Mouse (Mus musculus) megakaryocyte, embryonic 14.5 days (primary cell): ENCODE measurements around the gene Gpa33. TPM values are rescaled to one million over a fixed set of nuclear protein-coding genes. Genes with fewer than 3 reads are reported as not detected.
A peak's percentile ranks its signal among the peaks of the same experiment; 100 is the strongest.

Source experiments
- H3K27me3 ChIP-seq: replicated peaks from 2 replicates; pipeline ENCODE3; 2012; ENCODE audit warnings: inconsistent platforms
- H3K36me3 ChIP-seq: replicated peaks from 2 replicates; pipeline ENCODE3; 2012; ENCODE audit warnings: low read length, inconsistent platforms, mixed read lengths
- H3K4me1 ChIP-seq: 2 replicates; pipeline ENCODE4 v1.6.1; 2012; ENCODE audit warnings: inconsistent platforms
- H3K4me3 ChIP-seq: replicated peaks from 2 replicates; pipeline ENCODE3; 2012; ENCODE audit warnings: moderate library complexity, mild to moderate bottlenecking, inconsistent platforms
- H3K9me3 ChIP-seq: 2 replicates; pipeline ENCODE4 v1.6.1; 2012; ENCODE audit warnings: inconsistent platforms
- FLI1 ChIP-seq: IDR thresholded peaks from 2 replicates; pipeline ENCODE4 v1.6.1; 2012; ENCODE audit warnings: low read length, inconsistent platforms, mixed read lengths
- GATA1 ChIP-seq: IDR thresholded peaks from 3 replicates; pipeline ENCODE4 v1.6.1; 2012; ENCODE audit warnings: mixed read lengths, low read length, inconsistent platforms, borderline replicate concordance
- polyA plus RNA-seq: library from polyadenylated mRNA; stranded (reverse); fragments of >175 nt; gene quantifications from 2 replicates; pipeline ENCODE4 v1.2.3, GENCODE M21; 2012; ENCODE audit warnings: low replicate concordance; ENCODE audit not compliant: insufficient read depth

Gene Gpa33
- polyA plus RNA-seq, 1 experiment, result not detected

DNA sequence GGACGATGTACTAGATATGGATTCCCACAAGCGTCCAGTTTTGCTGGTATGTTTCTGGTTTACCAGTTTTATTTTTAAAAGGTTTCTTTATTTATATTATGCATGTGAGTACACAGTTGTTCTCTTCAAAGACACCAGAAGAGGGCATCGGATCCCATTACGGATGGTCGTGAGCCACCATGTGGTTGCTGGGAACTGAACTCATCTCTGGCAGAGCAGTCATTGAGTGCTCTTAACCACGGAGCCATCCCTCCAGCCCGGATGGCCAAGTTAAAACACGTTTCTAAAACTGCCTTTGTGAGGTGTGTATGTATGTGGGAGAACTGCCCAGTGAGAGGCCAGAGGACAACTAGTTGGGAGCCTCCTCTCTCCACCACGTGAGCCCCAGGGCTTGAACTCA is 28.6 kb downstream of the Gpa33 start:
- peaks cover 16% of the 10 kb centered on the region for H3K4me1 ChIP-seq
- H3K9me3 ChIP-seq, result peaks cover 8% of the 10 kb centered on the region; the same call in 1 of the 2 replicates
- H3K4me3 ChIP-seq, result no peak overlapping the region
- no peaks in the 10 kb centered on the region for H3K36me3 ChIP-seq
- no peak for TF ChIP-seq GATA1
- no peak for TF ChIP-seq FLI1
- H3K27me3 ChIP-seq, result peaks cover 47% of the 10 kb centered on the region

DNA sequence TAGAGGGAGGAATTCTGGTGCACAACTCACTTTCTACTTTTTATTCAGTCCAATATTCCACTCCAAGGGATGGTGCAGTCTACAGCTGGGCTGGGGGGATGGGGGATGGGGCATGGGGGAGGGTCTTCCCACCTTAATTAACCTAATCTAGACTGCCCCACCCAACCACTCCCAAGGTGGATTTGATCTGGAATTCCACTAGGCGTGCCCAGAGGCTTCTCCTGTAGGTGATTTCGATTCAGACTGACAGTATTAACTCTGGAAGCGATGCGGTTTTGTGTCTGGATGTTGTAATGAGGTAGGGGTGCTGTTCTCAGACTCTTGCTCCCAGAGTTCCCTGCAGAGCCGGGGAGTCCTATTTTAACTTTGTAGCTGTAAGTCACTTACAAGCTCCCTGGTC is 30.1 kb downstream of the Gpa33 start:
- TF ChIP-seq GATA1 (no peak), FLI1 (no peak)
- peaks cover 6% of the 10 kb centered on the region; the same call in 1 of the 2 replicates for H3K9me3 ChIP-seq
- H3K36me3 ChIP-seq, result no peaks in the 10 kb centered on the region
- peaks cover 50% of the 10 kb centered on the region for H3K27me3 ChIP-seq
- 0 out of 2 replicates have a peak, but pooled peaks cover 7% of the 10 kb centered on the region for H3K4me1 ChIP-seq
- no peak overlapping the region for H3K4me3 ChIP-seq

DNA sequence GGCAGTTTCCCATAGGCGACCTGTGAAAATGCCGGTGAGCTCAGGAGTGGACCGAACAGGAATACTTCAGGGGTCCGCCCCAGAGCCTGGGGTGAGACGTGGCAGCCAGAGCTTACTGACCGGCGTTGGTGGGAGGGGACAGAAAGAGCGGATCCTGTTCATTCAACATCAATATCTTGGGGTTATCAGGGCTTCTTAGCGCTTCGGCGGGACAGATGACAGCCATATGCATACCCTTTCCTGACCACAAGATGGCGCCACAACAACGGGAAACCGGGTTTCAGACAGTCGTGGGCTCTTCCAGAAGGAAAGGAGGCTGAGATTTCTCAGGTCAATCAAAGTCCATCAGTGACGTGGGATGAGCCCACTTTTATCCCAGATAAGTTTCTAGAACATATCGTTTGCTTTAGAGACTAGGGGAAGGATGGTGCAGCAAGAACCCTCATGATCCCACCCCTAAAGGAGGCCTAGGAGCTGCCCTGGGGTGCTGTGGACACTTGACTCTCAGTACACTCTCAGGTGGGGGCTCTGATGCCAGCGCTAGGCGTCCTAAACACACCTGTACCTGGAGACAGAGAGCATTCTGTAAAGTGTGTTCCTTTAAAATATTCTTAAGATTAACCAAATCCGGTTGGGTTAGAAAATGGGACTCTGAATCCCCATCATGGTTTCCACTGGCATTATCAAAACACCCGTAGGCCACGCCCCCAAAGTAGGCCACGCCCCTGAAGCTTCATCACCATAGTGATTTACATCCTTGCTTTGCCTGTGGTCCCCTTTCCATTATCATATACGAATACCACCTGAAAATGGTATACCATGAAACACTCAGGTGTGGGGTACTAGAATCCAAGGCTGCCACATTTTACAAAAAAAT is 30.8 kb downstream of the Gpa33 start:
- Histone ChIP-seq H3K4me1 (0 out of 2 replicates have a peak, but pooled peaks cover 7% of the 10 kb centered on the region), H3K9me3 (no peaks in the 10 kb centered on the region), H3K36me3 (no peaks in the 10 kb centered on the region), H3K4me3 (peak overlapping the region; percentile 18), H3K27me3 (peaks cover 45% of the 10 kb centered on the region)
- TF ChIP-seq FLI1, result no peak
- TF ChIP-seq GATA1, result no peak

DNA sequence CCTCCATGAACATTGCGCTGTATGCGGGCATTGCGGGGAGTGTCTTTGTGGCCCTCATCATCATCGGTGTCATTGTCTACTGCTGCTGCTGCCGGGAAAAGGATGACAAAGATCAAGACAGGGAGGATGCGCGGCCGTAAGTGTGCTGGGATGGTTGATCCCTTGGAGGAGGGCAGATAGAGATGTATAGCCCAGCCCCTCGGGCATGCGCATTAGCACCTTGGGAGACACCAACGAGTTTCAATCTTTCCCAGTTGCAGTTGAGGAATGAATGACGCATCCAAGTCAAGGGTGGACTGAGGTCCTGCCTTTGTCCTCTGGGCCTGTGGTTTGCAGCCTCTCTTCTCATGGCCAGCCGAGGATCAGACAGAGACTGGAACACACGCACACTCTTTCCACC is 34.5 kb downstream of the Gpa33 start:
- H3K4me1 ChIP-seq, result 0 out of 2 replicates have a peak, but pooled peaks cover 7% of the 10 kb centered on the region
- peaks cover 9% of the 10 kb centered on the region for H3K9me3 ChIP-seq
- no peak overlapping the region for H3K4me3 ChIP-seq
- no peaks in the 10 kb centered on the region for H3K36me3 ChIP-seq
- H3K27me3 ChIP-seq, result peaks cover 38% of the 10 kb centered on the region
- no peak for TF ChIP-seq FLI1
- no peak for TF ChIP-seq GATA1

DNA sequence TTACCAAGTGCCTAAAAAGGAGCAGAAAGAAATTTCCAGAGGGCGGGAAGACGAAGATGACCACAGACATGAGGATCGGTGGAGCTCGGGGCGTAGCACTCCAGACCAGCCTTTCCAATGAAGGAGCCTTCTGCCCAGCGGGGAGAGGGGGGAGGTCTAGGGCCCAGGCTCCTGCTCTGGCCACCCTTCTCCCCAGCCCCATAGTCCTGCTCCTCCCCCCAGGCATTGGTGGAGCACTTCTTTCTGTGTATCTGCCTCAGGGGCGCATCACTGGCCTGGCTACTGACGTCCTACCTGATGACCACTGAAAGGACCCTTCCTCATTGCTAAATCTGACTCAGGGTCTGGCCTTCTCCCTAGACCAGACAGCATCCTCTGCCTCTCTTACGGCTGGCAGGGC is 35.1 kb downstream of the Gpa33 start:
- no peak for TF ChIP-seq GATA1
- no peak for TF ChIP-seq FLI1
- Histone ChIP-seq H3K27me3 (peaks cover 35% of the 10 kb centered on the region), H3K36me3 (no peaks in the 10 kb centered on the region), H3K4me1 (0 out of 2 replicates have a peak, but pooled peaks cover 7% of the 10 kb centered on the region), H3K4me3 (no peak overlapping the region), H3K9me3 (peaks cover 9% of the 10 kb centered on the region)

DNA sequence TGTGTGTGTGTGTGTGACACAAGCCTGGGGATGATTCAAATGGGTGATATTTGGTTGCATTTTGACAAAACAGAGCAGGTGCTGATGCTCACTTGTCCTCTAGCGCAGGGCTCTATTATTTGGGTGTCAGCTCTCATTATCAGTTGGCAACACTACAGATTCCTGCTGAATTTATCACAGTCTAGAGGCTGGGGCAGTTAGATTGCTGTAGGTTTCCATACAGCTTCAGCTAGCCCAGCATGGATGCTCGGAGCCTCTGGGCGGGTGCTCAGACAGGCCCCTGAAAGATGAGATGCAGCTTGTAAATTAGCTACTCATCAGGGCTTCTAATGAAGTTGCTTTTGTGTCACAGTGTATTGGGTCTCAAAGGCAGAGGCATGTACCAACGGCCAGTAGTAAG is 37.4 kb downstream of the Gpa33 start:
- no peak for TF ChIP-seq FLI1
- TF ChIP-seq GATA1, result no peak
- H3K4me3 ChIP-seq, result no peak overlapping the region
- no peaks in the 10 kb centered on the region for H3K4me1 ChIP-seq
- no peaks in the 10 kb centered on the region for H3K36me3 ChIP-seq
- peaks cover 34% of the 10 kb centered on the region for H3K27me3 ChIP-seq
- peaks cover 9% of the 10 kb centered on the region for H3K9me3 ChIP-seq

DNA sequence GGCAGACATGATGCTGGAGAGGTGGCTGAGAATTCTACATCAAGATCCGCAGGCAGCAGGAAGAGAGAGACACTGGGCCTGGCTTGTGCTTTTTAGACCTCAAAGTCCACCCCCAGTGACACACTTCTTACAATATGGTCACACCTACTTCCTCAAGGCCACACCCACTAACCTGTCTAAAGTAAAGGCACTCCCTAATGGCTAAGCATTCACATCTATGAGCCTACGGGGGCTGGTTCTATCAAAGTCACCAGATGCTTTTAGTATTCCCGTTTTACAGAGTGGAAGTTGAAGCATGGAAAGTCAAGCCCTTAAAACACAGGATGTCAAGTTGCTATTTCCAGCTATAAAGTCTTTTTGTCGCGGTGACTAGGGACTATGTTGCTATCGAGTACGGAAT is 38.0 kb downstream of the Gpa33 start:
- H3K9me3 ChIP-seq, result peaks cover 9% of the 10 kb centered on the region
- no peak for TF ChIP-seq FLI1
- TF ChIP-seq GATA1, result no peak
- no peaks in the 10 kb centered on the region for H3K36me3 ChIP-seq

DNA sequence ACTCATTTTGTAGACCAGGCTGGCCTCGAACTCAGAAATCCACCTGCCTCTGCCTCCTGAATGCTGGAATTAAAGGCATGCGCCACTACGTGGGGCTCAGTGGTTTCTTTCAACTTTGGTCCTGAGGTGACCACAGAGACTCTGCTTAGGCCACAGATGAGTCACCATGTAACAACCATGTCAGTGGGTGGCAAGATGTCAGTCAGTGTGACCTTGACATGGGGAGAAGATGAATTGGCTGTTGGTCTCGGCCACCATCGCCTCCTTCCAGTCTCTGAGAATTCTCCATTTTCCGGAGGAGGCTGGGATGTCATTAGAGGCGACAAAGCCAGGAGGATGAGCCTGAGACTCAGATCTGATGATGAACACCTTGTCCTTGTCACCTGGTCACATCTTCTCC is 39.7 kb downstream of the Gpa33 start:
- Histone ChIP-seq H3K36me3 (no peaks in the 10 kb centered on the region), H3K4me3 (no peak overlapping the region), H3K4me1 (no peaks in the 10 kb centered on the region), H3K9me3 (peaks cover 11% of the 10 kb centered on the region), H3K27me3 (peaks cover 21% of the 10 kb centered on the region)
- no peak for TF ChIP-seq GATA1
- no peak for TF ChIP-seq FLI1

More for the DNA sequence above, 38.0 kb downstream of the Gpa33 start:
- Histone ChIP-seq H3K4me1 (no peaks in the 10 kb centered on the region), H3K4me3 (no peak overlapping the region), H3K27me3 (peaks cover 31% of the 10 kb centered on the region)

DNA sequence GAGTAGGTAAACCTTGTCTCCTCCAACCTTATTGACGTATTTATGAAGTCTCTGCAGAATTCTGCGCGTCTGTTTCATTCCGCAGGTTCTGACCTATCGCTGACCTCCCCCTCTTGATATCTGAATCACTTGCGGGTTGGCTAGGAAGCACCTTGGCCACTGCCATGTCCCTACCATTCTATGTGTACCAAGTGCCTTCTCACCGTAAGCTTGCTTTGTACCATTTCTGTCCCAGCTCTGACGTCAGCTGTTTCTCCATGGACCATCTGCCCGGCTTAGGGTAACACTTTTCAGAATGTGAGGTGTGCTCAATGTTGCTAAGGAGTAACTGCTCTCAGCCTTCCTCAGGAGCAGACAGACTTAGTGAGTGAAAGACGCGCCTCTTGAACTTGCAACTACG is 40.8 kb downstream of the Gpa33 start:
- TF ChIP-seq GATA1 (no peak), FLI1 (no peak)

DNA sequence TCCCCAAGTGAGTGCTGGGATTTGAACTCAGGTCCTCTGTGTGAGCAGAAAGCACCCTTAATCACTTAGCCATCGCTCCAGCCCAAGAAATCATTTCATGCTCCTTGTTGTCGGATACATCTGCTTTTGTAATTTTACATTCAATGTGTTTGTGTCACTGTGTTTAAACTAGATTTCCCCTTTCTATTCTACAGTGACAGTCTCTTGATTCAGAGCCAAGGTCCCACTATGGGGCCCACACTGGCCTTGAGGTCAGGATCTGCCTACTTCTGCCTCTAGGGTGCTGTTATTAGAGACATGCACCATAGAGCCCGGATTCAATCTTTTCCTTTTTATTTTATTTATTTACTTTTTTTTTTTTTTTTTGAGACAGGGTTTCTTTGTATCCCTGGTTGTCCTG is 43.0 kb downstream of the Gpa33 start:
- H3K27me3 ChIP-seq, result peaks cover 6% of the 10 kb centered on the region

More for the DNA sequence above, 40.8 kb downstream of the Gpa33 start:
- Histone ChIP-seq H3K4me3 (no peak overlapping the region), H3K9me3 (peaks cover 11% of the 10 kb centered on the region), H3K36me3 (no peaks in the 10 kb centered on the region), H3K27me3 (peaks cover 16% of the 10 kb centered on the region), H3K4me1 (no peaks in the 10 kb centered on the region)

DNA sequence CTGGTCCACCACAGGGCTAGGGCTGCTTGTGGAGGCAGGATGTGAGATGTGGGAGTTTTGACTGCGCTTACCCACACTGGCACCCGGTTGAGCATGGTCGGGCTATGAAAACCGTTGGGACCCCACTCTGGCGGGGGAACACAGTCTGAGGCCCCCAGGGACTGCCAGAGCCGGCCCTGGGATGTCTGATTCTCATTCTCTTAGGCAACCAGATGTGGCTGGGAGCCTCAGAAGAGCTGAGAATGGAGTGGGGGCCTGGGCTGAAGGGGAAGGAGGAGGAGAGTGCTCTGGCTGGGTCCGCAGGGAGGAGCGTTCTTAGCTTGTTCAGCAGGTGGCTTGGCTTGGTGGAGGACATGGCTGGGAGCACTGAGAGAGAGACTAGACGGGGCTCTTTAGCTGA is 43.6 kb downstream of the Gpa33 start:
- TF ChIP-seq FLI1, result no peak
- no peak for TF ChIP-seq GATA1
- H3K4me1 ChIP-seq, result no peaks in the 10 kb centered on the region
- peaks cover 6% of the 10 kb centered on the region for H3K27me3 ChIP-seq
- H3K36me3 ChIP-seq, result no peaks in the 10 kb centered on the region
- H3K9me3 ChIP-seq, result 0 out of 2 replicates have a peak, but pooled peaks cover 2% of the 10 kb centered on the region
- no peak overlapping the region for H3K4me3 ChIP-seq

More for the DNA sequence above, 43.0 kb downstream of the Gpa33 start:
- Histone ChIP-seq H3K4me1 (no peaks in the 10 kb centered on the region), H3K36me3 (no peaks in the 10 kb centered on the region), H3K4me3 (no peak overlapping the region), H3K9me3 (peaks cover 4% of the 10 kb centered on the region)
- TF ChIP-seq GATA1 (no peak), FLI1 (no peak)
